Mouse (Mus musculus): ENCODE measurements around the gene Noxo1. TPM values are rescaled to one million over a fixed set of nuclear protein-coding genes. Genes with fewer than 3 reads are reported as not detected.
A peak's percentile ranks its signal among the peaks of the same experiment; 100 is the strongest.
"Not testable (repeated sequence)": the region's sequence is repeated elsewhere in the genome, so short reads cannot be mapped to it uniquely, and the experiment has no call there.

Noxo1 gene
- polyA plus RNA-seq, 1 experiment from 2014 or later = 1.5 TPM

DNA sequence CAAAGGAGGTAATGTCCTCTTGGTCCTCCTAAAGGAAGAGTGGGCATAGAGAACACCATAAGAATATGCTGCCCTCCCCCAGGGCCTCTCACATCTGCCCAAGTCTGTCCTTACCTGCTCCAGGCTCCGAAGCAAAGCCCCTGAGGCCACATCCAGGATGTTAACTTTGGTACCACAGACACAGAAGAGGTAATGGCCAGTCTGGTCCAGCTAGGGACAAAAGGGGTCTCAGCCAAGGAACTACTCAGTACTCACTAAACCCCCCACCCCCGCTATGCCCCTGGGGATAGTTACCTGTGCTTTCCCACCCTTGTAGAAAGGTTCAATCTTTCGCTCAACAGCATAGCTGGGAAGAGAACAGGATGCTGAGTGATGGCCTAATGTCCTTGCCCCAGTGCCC is 9.8 kb downstream of the Noxo1 start:
- Histone ChIP-seq H3K4me2 (no peak overlapping the region), H3K36me3 (peaks cover 48% of the 10 kb centered on the region), H3K4me1 (peaks cover 21% of the 10 kb centered on the region), H3K27ac (no peak overlapping the region), H3K4me3 (replicated peaks) (peak overlapping the region; percentile 92; the same call in 1 of the 2 replicates), H3K9me3 (replicated peaks) (no peaks in the 10 kb centered on the region), H3K27me3 (no peaks in the 10 kb centered on the region), H3K9ac (no peak overlapping the region)
- no peak for ATAC-seq (replicated peaks; ENCODE audit: low FRiP score)
- 91% methylated on average over 3 of the region's 3 CpGs for WGBS

DNA sequence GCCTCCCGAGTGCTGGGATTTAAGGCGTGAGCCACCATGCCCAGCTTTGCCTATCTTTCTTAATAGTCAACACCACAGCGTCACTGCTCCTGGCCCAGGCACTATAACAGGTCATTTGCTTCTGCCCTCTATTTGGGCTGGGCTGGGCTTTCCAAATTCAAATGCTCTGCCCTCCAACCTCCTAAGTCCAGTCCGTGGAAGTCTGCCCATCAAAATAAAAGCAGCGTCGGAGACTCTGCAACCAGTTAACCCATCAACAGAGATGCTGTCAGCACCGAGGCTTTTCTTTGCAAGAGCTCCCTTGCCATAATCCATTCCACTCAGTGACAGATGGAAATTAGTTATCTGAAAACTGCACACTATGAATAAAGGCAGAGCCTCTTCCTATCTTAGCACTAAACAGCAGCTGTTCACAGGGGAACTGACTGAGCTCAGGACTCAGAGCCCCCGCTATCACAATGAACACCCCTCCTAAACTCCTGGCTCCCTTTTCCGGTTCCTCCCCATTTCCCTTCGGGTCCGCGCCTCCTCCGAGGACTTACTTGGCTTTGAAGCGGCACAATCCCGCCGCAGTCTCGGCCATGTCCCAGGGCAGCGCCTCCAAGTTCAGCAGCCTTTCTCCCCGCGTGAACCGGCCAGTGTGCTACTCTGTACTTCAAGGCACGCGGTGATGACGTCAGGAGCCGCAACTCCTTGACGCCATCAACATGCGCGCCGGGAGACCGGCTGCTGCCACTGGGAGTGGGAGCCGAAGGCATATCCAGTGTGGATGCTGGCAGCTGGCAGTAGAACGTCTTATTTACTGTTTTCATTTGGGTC is 11.2 kb downstream of the Noxo1 start, which contains the start of gene Tbl3:
Gene Tbl3, minus strand, starts transcription at position 679 of the 819 bp plus-strand sequence.
- peak; percentile 76 for ATAC-seq (replicated peaks; ENCODE audit: low FRiP score)
- H3K36me3 ChIP-seq = peaks cover 35% of the 10 kb centered on the region
- H3K27me3 ChIP-seq = no peaks in the 10 kb centered on the region
- H3K9ac ChIP-seq = peak within 1 kb of the TSS; percentile 78
- peak within 1 kb of the TSS; percentile 81 for H3K4me2 ChIP-seq
- peak within 1 kb of the TSS; percentile 92 for H3K4me3 ChIP-seq (replicated peaks)
- no peaks in the 10 kb centered on the region for H3K9me3 ChIP-seq (replicated peaks)
- peaks cover 21% of the 10 kb centered on the region for H3K4me1 ChIP-seq
- WGBS = 4% methylated on average over 32 of the region's 32 CpGs
- peak within 1 kb of the TSS; percentile 93 for H3K27ac ChIP-seq

DNA sequence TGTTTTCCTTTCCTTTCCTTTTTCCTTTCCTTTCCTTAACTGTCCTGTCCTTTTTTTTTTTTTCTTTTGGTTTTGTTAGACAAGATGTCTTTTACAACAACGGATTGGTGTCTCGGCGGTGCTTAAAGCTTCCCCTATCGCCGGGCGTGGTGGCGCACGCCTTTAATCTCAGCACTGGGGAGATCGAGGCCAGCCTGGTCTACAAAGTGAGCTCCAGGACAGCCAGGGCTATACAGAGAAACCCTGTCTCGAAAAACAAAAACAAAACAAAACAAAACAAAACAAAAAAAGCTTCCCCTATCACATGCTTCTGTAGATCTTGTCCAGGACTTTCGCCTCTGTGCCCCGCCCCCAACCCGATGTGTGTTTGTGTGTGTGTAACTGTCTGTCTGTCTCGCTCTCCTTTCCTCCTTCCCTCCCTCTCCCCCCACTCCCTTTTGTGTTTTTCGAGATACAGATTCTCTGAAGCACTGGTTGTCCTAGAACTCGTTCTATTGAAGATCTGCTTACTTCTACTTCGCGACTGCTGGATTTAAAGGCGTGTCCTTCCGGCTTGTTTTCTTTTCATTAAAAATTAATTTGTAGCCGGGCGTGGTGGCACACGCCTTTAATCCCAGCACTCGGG is 11.9 kb downstream of the Noxo1 start:
- H3K36me3 ChIP-seq = peaks cover 27% of the 10 kb centered on the region
- peak; percentile 40; the same call in 1 of the 2 replicates for ATAC-seq (replicated peaks; ENCODE audit: low FRiP score)
- peak overlapping the region; percentile 81 for H3K4me2 ChIP-seq
- H3K4me3 ChIP-seq (replicated peaks) = peak overlapping the region; percentile 92
- peak overlapping the region; percentile 78 for H3K9ac ChIP-seq
- H3K27me3 ChIP-seq = no peaks in the 10 kb centered on the region
- H3K9me3 ChIP-seq (replicated peaks) = no peaks in the 10 kb centered on the region
- peak overlapping the region; percentile 93 for H3K27ac ChIP-seq
- H3K4me1 ChIP-seq = peaks cover 21% of the 10 kb centered on the region
- 4% methylated on average over 24 of the region's 24 CpGs for WGBS

DNA sequence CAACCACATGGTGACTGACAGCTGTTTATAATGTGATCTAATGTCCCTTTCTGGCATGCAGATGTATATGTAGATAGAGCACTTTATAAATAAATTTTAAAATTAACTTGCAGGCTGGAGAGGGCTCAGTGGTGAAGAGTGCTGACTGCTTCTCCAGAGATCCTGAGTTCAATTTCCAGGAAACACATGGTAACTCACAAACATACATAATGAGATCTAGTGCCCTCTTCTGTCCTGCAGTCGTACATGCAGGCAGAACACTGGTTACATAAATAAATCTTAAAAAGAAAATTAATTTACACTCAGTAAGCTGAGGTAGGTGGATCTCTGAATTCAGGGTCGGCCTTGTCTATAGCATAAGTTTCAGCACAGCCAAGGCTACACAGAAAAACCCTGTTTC is 12.6 kb downstream of the Noxo1 start:
- Histone ChIP-seq H3K36me3 (peaks cover 21% of the 10 kb centered on the region), H3K4me1 (peaks cover 21% of the 10 kb centered on the region), H3K4me2 (peak overlapping the region; percentile 81; the same call in 1 of the 2 replicates), H3K27me3 (no peaks in the 10 kb centered on the region), H3K9me3 (replicated peaks) (no peaks in the 10 kb centered on the region), H3K27ac (no peak overlapping the region), H3K4me3 (replicated peaks) (peak overlapping the region; percentile 92; the same call in 1 of the 2 replicates), H3K9ac (no peak overlapping the region)
- no peak for ATAC-seq (replicated peaks; ENCODE audit: low FRiP score)
- WGBS = 41% methylated on average over 2 of the region's 2 CpGs

GRCm38 (mm10) chr17:24715556-24715955 is 19.5 kb downstream of the Noxo1 start:
- Histone ChIP-seq H3K27me3 (no peaks in the 10 kb centered on the region), H3K4me1 (peaks cover 21% of the 10 kb centered on the region), H3K4me3 (replicated peaks) (no peak overlapping the region), H3K36me3 (peaks cover 28% of the 10 kb centered on the region), H3K9me3 (replicated peaks) (no peaks in the 10 kb centered on the region), H3K9ac (no peak overlapping the region; the same call in 1 of the 2 replicates), H3K27ac (peak overlapping the region; percentile 75), H3K4me2 (no peak overlapping the region)
- WGBS = 42% methylated on average over 6 of the region's 6 CpGs
- ATAC-seq (replicated peaks; ENCODE audit: low FRiP score) = no peak

- Histone ChIP-seq H3K9me3 (replicated peaks) (no peaks in the 10 kb centered on the region), H3K4me2 (no peak overlapping the region), H3K36me3 (peaks cover 29% of the 10 kb centered on the region), H3K4me1 (peaks cover 23% of the 10 kb centered on the region), H3K4me3 (replicated peaks) (no peak overlapping the region), H3K9ac (0 out of 2 replicates have a peak overlapping the region, but pooled peaks have one; percentile 21), H3K27me3 (no peaks in the 10 kb centered on the region), H3K27ac (peak overlapping the region; percentile 75)
- 88% methylated on average over 15 of the region's 15 CpGs for WGBS
- no peak for ATAC-seq (replicated peaks; ENCODE audit: low FRiP score)
These were observed 20.2 kb downstream of the Noxo1 start for GRCm38 (mm10) chr17:24716166-24716682.

DNA sequence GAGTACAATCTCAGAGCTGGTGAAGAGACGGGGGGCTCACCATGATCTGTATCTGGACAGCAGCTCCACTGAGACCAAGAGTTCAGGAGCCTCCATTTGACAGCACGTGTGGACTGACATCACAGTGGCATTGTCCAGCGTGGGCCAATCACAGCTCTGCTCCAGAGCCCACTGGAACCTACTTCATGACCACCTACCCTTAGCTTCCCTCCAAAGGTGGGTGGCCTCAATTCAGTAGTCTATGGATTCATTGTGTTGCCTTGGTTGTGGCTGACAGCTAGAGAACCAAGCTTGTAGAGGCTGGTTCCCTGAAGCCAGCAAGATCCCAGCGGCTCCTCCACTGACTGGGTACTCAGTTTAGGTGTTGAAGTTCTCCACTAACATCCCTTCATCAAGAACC is 21.9 kb downstream of the Noxo1 start, which contains the start of the genes Rnf151 and Rps2:
Gene Rnf151, minus strand, starts transcription at position 121 of the 400 bp plus-strand sequence.
Gene Rps2, plus strand, starts transcription at position 174 of the 400 bp plus-strand sequence.
- Histone ChIP-seq H3K4me3 (replicated peaks) (peak within 1 kb of the TSS; percentile 98), H3K36me3 (peaks cover 44% of the 10 kb centered on the region), H3K27me3 (no peaks in the 10 kb centered on the region), H3K9me3 (replicated peaks) (no peaks in the 10 kb centered on the region), H3K4me2 (peak within 1 kb of the TSS; percentile 70), H3K4me1 (peaks cover 40% of the 10 kb centered on the region), H3K27ac (peak within 1 kb of the TSS; percentile 94; the same call in 1 of the 2 replicates), H3K9ac (peak within 1 kb of the TSS; percentile 96; the same call in 1 of the 2 replicates)
- ATAC-seq (replicated peaks; ENCODE audit: low FRiP score) = no peak
- 78% methylated on average over 4 of the region's 4 CpGs for WGBS

DNA sequence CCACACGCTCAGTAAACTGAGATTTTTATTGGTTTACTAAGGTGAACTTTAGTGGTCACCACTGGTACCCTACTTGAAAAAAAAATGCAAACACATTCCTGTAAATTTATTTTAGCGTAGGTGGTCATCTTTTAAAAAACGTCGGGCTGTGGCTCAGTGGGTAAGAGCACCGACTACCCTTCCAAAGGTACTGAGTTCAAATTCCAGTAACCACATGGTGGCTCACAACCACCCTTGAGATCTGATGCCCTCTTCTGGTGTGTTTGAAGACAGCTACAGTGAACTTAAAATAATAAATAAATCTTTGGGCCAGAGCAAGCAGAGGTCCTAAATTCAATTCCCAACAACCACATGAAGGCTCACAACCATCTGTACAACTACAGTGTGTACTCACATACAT is 22.9 kb downstream of the Noxo1 start:
- peak overlapping the region; percentile 94; the same call in 1 of the 2 replicates for H3K27ac ChIP-seq
- peaks cover 44% of the 10 kb centered on the region for H3K36me3 ChIP-seq
- peaks cover 47% of the 10 kb centered on the region for H3K4me1 ChIP-seq
- ATAC-seq (replicated peaks; ENCODE audit: low FRiP score); H3K9me3 ChIP-seq (replicated peaks); H3K27me3 ChIP-seq: not testable (repeated sequence)
- peak overlapping the region; percentile 98 for H3K4me3 ChIP-seq (replicated peaks)
- H3K9ac ChIP-seq = peak overlapping the region; percentile 96
- peak overlapping the region; percentile 70 for H3K4me2 ChIP-seq
- WGBS = 60% methylated on average over 5 of the region's 5 CpGs

GRCm38 (mm10) chr17:24719494-24720222 is 23.6 kb downstream of the Noxo1 start:
- peak overlapping the region; percentile 96 for H3K9ac ChIP-seq
- peak overlapping the region; percentile 94 for H3K27ac ChIP-seq
- peaks cover 44% of the 10 kb centered on the region for H3K36me3 ChIP-seq
- H3K4me1 ChIP-seq = peaks cover 47% of the 10 kb centered on the region
- WGBS = under 1% methylated on average over 61 of the region's 61 CpGs
- H3K9me3 ChIP-seq (replicated peaks) = no peaks in the 10 kb centered on the region
- peak overlapping the region; percentile 98 for H3K4me3 ChIP-seq (replicated peaks)
- no peaks in the 10 kb centered on the region for H3K27me3 ChIP-seq
- H3K4me2 ChIP-seq = peak overlapping the region; percentile 70
- peak; percentile 96 for ATAC-seq (replicated peaks; ENCODE audit: low FRiP score)

DNA sequence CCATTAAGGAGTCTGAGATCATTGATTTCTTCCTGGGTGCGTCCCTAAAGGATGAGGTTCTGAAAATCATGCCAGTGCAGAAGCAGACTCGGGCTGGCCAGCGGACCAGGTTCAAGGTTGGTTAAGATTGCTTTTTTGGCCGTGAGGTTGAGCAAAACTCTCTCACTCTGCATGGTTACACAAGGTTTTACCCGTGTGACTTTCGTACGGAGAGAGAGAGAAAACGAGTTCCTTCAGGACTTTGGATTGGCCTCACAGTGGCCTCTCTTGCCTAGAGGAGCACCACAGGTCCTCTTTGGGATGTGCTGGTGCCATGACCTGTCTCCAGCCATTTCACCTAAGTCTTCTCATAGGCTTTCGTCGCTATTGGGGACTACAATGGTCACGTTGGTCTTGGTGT is 24.6 kb downstream of the Noxo1 start:
- WGBS = under 1% methylated on average over 11 of the region's 11 CpGs
- H3K9ac ChIP-seq = peak overlapping the region; percentile 72

GRCm38 (mm10) chr17:24721383-24721955 is 25.4 kb downstream of the Noxo1 start:
- H3K27ac ChIP-seq = peak overlapping the region; percentile 30; the same call in 1 of the 2 replicates
- WGBS = 53% methylated on average over 7 of the region's 7 CpGs
- peaks cover 34% of the 10 kb centered on the region for H3K4me1 ChIP-seq
- not testable (repeated sequence) for ATAC-seq (replicated peaks; ENCODE audit: low FRiP score); H3K27me3 ChIP-seq; H3K9me3 ChIP-seq (replicated peaks)
- peaks cover 39% of the 10 kb centered on the region for H3K36me3 ChIP-seq
- H3K9ac ChIP-seq = peak overlapping the region; percentile 72
- peak overlapping the region; percentile 70 for H3K4me2 ChIP-seq
- H3K4me3 ChIP-seq (replicated peaks) = peak overlapping the region; percentile 98

More for the DNA sequence above, 24.6 kb downstream of the Noxo1 start:
- not testable (repeated sequence) for ATAC-seq (replicated peaks; ENCODE audit: low FRiP score); H3K27me3 ChIP-seq; H3K9me3 ChIP-seq (replicated peaks)
- peak overlapping the region; percentile 70 for H3K4me2 ChIP-seq
- H3K4me3 ChIP-seq (replicated peaks) = peak overlapping the region; percentile 98
- peaks cover 44% of the 10 kb centered on the region for H3K36me3 ChIP-seq
- peaks cover 41% of the 10 kb centered on the region for H3K4me1 ChIP-seq
- peak overlapping the region; percentile 86 for H3K27ac ChIP-seq
